Mouse (Mus musculus): ENCODE measurements at regions not wholly inside any gene's neighbourhood (a gene's known extent, or its start where the extent isn't known, plus 50 kb on each side); places are given as distances from the start of the nearest gene placed in this dataset.
A peak's percentile ranks its signal among the peaks of the same experiment; 100 is the strongest.

- no peak for DNase-seq (ENCODE audit: low read depth, low spot score)
Measured at GRCm38 (mm10) chr3:82781464-82781863, 94.8 kb downstream of the Rbm46 start.

DNA sequence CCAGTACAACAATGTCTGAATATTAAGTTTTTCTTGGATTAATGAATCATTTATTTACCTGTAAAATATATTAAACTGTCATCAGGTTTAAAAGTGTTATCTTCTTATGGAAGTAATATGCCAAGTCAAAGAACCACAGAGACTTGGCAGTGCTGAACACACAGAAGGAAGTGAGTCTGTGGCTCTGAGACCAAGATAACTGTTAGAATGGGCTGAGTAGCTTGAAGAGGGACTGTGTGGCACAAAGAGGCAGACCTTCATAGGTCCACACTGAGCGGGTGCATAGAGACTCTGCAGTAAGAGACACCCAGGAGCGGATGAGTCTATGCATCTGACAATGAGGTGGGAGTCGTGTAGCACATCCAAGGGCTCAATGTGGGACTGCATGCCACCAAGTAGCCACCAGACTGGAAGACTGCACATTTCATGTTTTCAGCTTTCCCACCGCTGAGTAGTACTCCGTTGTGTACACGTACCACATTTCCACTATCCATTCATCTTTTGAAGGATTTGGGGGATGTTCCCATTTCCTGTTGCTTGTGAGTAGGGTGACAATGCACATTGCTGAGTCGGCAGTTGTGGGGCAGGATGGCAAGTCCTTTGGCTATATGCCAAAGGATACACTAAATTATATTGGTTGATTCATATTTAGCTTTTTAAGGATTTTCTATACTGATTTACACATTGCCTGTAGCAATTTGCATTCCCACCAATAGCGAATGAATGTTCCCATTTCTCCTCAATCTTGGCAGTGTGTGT is 105.6 kb downstream of the Rbm46 start:
- DNase-seq (ENCODE audit: low read depth, low spot score) = no peak

DNA sequence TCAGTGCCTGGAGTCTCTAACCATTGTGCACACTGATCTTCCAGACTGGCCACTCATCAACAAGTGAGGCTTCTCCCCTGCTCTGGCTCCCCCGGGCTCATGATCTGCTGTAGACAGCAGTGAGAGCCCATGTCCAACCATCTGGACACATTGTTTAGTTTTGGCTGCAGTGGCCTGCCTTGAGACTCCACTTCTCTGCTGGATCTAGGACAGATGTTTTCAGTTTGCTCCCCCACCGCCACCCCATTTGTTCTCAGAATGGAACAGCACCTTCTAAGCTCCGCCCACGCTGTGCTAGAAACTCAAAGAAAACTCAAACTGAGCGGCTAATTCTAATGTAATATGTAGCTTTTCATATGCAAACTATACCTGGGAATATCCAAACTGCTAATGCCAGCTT is 108.8 kb downstream of the Rbm46 start:
- peak; percentile 20 for DNase-seq (ENCODE audit: low read depth, low spot score)

- DNase-seq (ENCODE audit: low read depth, low spot score) = no peak
Measured at GRCm38 (mm10) chr3:82759946-82760345, 116.3 kb downstream of the Rbm46 start.

DNA sequence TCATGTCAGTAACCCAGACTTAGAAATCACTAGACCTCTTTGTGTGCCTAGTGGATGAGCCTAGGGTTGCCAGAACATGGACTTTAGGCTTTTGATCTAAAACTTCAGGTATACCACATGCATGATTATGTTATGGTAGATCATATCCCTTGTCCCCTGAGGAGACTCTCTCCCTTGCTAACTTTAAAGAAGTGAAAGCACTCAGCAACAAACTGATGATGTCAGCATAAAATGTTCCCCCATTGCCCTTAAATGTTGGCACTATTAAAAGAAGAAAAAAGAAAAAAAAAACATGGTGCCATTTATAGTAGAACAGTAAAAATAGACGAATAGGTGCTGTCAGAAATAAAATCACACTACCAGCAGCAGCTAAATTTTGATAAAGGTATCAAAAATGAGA is 117.3 kb downstream of the Rbm46 start:
- DNase-seq (ENCODE audit: low read depth, low spot score) = no peak

GRCm38 (mm10) chr3:82725546-82725945 is 150.7 kb downstream of the Rbm46 start:
- DNase-seq (ENCODE audit: low read depth, low spot score) = peak; percentile 62

DNA sequence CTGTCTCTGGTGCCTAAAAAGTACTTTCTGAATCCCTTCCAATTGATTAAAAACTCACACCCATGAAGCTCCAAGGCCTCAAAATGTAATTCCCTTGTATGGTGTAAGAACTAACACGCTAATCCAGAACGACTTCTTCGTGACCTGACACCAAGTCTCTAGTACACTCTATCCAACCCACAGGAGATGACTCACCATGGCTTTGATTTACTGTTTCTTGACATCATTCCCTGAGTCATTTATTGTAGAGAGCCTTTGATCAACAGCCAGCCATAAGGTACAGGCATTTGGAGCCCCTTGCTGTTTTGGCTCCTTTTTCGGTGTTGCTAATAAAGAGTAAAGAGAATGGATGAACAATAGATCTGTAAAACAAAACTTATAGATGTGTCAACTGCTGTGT is 159.7 kb upstream of the Npy2r start:
- peak; percentile 2 for DNase-seq (ENCODE audit: low read depth, low spot score)

- DNase-seq (ENCODE audit: low read depth, low spot score) = no peak
Measured at GRCm38 (mm10) chr3:82692131-82692530, 144.2 kb upstream of the Npy2r start.

GRCm38 (mm10) chr3:82656159-82656874 is 108.4 kb upstream of the Npy2r start:
- DNase-seq (ENCODE audit: low read depth, low spot score) = no peak

DNA sequence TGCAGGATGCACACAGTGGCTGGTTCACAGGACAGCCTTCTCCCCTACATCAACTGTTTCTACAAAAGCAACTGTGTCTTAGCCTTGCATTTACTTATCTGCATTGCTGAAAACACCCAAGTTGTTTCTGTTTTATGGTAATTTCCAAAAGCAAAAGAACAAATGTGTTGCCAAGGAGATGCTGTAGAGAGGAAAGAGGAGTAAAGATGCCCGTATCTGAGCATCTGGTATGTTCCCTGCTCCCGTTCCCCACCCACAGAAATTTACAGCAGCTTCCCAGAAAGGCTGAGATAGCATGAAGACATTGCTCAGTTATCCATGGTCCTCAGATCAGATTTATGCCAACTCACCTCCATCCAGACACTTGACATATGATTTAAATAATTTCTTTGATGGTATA is 104.5 kb upstream of the Npy2r start:
- no peak for DNase-seq (ENCODE audit: low read depth, low spot score)

GRCm38 (mm10) chr3:82640052-82640451 is 92.2 kb upstream of the Npy2r start:
- no peak for DNase-seq (ENCODE audit: low read depth, low spot score)

DNA sequence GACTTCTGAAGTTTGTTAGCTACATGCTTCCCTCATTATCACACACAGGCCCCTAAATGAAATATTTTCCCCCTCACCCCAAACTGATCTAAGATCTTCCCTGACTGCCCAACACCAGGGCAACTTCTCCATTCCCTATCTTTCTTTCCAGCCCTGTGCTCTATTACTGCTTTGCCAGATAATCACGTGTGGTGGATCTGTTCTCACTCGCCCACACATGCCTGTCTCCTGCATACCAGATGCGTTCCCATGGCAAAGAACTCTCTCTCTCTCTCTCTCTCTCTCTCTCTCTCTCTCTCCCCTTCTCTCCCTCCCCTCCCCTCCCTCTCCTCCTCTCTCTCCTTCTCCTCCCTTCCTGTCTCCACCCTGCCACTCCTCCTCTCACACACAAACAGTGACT is 88.8 kb upstream of the Npy2r start:
- DNase-seq (ENCODE audit: low read depth, low spot score) = no peak

DNA sequence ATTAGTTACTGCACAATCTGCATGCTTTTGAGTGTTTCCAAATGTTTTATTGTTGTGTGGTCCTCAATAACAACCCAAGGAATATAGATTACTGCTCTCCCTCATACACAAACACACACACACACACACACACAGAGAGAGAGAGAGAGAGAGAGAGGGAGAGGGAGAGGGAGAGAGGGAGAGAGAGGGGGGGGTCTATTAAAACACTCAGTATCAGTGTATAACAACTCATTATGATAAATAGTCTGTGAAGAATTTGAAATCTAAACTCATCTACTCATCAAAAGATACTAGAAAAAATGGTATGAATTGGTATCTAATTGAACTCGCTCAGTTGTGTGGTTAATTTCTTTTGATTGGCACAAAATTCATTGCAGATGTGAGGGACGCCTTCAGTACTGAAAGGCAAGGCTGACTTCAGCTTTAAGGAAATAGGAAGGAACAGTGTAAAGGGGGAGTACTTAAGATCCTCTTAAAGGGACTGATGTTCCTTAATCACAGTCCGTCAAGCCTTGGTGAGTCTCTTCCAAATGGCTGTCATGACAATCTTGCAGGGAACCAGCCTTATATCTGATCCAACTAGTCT is 72.6 kb upstream of the Npy2r start:
- no peak for DNase-seq (ENCODE audit: low read depth, low spot score)

- no peak for DNase-seq (ENCODE audit: low read depth, low spot score)
Measured at GRCm38 (mm10) chr3:82619371-82619770, 71.5 kb upstream of the Npy2r start.

- no peak for DNase-seq (ENCODE audit: low read depth, low spot score)
Measured at GRCm38 (mm10) chr3:82601880-82602279, 54.0 kb upstream of the Npy2r start.

- DNase-seq (ENCODE audit: low read depth, low spot score) = no peak
Measured at GRCm38 (mm10) chr3:82598656-82599055, 50.8 kb upstream of the Npy2r start.

Data from mesoderm, embryonic 11.5 days (tissue).